Mouse (Mus musculus) thymus, postnatal 25 days (tissue): ENCODE results near the gene Cdca4.

Experiments
- DNase-seq: peaks from one replicate; pipeline ENCODE4 v3.0.0; 2022

Gene Cdca4

DNA sequence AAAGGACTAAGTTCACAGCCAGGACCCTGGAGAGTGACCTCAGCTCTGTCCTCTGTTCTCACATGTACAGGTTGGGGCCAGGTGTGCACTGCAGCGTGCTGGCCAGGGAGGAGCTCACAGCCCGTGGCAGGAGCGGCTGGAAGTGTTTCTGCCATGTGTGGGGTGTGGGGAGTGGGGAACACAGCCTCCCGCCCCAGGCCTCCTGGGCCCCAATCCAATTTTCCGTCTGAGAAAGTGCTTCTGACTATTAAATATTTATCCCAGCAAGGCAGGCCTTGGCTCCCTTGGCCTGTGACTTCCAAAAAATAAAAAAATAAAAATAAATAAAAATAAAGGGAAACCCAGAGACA, 30.9 kb downstream of the Cdca4 start:
- DNase-seq = no peak

DNA sequence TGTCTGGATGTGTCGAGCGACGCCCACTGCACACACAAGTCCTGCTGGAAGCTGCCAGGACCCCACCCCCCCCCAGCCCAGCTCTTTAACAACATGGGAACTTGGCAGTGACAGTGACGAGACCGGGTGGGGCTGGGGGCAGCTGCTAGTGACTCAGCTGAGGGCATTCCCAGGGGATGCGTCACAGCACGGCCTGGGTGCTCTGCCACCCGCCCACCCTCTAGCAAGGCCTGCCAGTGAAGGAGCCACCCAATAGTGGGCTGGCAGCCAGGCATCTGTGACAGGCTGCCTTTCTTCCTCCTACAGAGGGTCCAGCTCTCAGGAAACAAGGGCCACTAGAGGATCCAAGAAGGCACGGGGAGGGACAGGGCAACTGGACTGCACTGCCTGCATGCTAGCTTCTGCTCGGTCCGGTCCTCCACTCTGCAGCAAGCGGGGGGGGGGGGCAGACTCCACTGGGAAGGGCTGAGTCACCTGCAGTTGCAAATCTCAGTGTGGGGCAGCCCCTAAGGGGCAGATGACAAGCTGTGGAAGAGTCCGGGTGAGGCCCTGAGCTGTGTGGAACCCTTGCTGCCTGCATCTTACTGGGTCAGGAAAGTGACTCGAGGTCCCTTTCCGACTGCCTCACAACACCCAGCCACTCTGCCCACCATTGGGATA, 31.4 kb downstream of the Cdca4 start:
- DNase-seq = no peak

DNA sequence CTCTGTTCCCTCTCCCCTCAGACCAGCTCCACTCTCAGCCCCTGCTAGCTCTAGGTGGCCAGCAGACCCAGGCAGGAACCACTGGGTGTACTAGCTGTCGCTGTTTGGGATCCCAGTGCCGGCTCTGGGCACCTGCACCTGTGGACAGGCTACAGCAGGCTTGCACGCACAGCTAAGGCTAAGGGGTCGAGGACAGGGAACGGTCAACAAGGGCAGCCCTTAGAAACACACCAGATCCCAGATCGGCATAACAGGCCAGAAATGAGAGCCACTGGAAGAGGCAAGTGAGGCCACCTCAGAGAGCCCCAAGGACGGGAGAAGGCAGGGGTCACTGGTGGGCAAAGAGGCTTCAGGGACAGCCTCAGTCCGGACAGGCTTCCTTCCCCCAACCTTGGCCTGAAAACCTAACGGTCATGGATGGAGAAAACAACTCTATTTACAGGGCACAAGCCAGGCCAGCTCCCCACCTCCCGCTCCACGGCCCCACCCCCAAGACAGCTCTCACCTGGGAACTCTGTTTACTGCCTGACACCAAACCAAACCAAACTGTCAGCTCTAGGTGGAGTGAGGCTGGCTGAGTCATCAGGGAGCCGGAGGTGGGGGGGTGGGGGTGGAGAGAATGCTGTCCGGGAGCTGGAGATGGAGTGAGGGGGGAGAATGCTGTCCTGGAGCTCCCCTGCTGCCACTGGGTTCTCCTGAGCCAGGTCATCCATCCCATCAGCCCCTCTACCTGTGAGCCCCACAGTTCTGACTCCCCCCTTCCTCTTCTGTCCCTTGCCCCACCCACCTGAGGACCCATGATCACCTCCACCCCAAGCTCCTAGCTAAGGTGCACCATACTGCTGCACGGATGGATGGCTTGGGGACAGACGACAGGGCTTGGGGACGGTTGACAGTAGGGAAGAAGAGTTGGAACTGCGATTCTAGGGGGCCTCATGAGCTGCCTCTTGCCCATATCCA, 32.4 kb downstream of the Cdca4 start:
- DNase-seq = no peak

DNA sequence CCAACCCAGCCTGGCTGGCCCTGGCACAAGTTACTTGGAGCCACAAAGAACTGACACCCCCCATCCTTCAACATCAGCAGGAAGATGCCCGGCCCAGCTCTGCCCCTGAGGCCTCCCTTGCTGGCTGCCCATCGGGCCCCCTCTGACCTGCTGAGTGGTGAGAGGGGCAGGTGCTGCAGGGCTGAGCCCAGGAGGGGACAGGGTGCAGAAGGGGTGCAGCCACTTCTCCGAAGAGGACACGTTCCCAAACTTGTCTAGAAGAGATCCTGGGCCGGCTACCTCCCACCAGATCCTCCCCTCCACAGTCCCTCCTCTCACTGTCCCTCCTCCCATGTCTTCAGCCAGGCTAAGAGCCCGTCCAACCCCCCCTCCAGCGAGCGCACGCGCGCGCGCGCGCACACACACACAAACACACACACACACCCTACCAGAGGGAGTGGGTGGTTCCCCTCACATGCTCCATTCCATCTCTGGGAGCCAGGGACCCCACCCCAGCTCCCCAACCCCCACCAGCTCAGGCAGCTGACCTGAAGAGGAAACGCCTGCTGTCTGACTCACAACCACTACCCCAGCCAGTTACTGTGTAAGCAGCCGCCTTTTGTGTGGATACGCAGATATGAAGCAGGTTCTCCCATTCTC, 33.6 kb downstream of the Cdca4 start:
- no peak for DNase-seq

- no peak for DNase-seq
Measured at GRCm38 (mm10) chr12:112794998-112795397, 34.2 kb downstream of the Cdca4 start.

GRCm38 (mm10) chr12:112794356-112794816, 34.8 kb downstream of the Cdca4 start:
- DNase-seq = no peak

- no peak for DNase-seq
Measured at GRCm38 (mm10) chr12:112793601-112794355, 35.4 kb downstream of the Cdca4 start.

DNA sequence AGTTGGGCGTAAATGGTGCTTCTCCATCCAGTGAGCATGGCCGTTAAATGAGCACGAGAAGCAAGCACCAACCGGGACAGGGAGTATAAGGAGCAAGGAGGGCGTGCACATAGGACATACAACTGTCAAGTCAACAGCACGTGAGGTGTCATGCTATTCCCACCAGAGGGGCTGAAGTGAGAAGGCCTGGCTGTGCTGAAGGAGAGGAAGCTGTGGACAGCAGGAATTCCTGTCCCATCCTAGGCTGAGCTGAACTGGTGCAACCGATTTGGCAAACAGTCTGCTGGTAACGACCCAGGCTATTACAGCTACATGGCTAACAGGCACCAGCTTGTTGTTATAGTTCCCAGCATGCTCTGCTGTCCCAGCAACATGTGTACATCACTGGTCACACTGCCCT, 38.2 kb downstream of the Cdca4 start:
- no peak for DNase-seq

GRCm38 (mm10) chr12:112774481-112774880, 54.7 kb downstream of the Cdca4 start:
- no peak for DNase-seq

DNA sequence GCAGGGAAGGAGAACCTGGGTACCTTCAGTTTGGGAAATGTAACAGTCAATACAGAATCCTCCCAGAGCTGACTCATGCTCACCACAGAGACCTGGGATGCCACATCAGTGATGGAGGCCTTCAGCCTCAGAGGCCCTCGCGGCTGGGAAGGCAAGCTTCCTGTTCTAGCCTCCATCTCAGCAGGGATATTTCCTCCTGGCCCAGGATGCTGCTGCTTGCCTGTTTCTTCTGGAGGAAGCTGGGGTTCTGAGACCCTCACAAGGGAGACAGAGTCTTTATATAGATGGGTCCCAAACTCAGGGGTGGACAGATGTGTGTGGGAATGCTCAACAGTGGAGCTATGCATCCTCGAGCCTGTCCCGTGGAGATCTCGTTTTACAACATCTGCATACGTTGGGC, 55.2 kb downstream of the Cdca4 start:
- DNase-seq = no peak

- DNase-seq = no peak
Measured at GRCm38 (mm10) chr12:112773366-112773765, 55.9 kb downstream of the Cdca4 start.

GRCm38 (mm10) chr12:112772306-112772705, 56.9 kb downstream of the Cdca4 start:
- DNase-seq = no peak

GRCm38 (mm10) chr12:112770396-112770795, 58.8 kb downstream of the Cdca4 start:
- no peak for DNase-seq
